Mouse (Mus musculus) G1E (cell line): Measurements from ENCODE around the gene Zfp644.

Experiments used
- CTCF ChIP-seq: IDR thresholded peaks from 2 replicates; pipeline ENCODE4 v1.5.1; 2012; ENCODE audit warnings: low read depth, low read length, inconsistent platforms, mixed read lengths
- GATA1 ChIP-seq: IDR thresholded peaks from 2 replicates; pipeline ENCODE4 v1.6.1; 2012; ENCODE audit warnings: borderline replicate concordance, low read length, inconsistent platforms, mixed read lengths
- GATA2 ChIP-seq: IDR thresholded peaks from 2 replicates; pipeline ENCODE4 v1.6.1; 2012; ENCODE audit warnings: low read depth, low read length, inconsistent platforms, borderline replicate concordance
- POLR2AphosphoS5 ChIP-seq: IDR thresholded peaks from 2 replicates; pipeline ENCODE4 v1.6.1; 2012; ENCODE audit warnings: low read depth, low read length, inconsistent platforms; ENCODE audit not compliant: insufficient replicate concordance
- TAL1 ChIP-seq: conservative IDR thresholded peaks from 2 replicates; pipeline ENCODE4 v1.6.1; 2012; ENCODE audit warnings: low read depth, low read length, inconsistent platforms, mixed read lengths

GRCm38 (mm10) chr5:106679659-106680058 is 17.4 kb downstream of the Zfp644 start:
- TF ChIP-seq CTCF: no peak
- TF ChIP-seq GATA1: no peak
- TF ChIP-seq POLR2AphosphoS5: no peak
- no peak for TF ChIP-seq TAL1
- TF ChIP-seq GATA2: no peak
